Mouse (Mus musculus) cerebellum, adult 11-12 months (tissue): Measurements from ENCODE around the gene Lhfp.

Source experiments
- DNase-seq: peaks from one replicate; pipeline ENCODE4 v3.0.0; 2022

Gene Lhfp

DNA sequence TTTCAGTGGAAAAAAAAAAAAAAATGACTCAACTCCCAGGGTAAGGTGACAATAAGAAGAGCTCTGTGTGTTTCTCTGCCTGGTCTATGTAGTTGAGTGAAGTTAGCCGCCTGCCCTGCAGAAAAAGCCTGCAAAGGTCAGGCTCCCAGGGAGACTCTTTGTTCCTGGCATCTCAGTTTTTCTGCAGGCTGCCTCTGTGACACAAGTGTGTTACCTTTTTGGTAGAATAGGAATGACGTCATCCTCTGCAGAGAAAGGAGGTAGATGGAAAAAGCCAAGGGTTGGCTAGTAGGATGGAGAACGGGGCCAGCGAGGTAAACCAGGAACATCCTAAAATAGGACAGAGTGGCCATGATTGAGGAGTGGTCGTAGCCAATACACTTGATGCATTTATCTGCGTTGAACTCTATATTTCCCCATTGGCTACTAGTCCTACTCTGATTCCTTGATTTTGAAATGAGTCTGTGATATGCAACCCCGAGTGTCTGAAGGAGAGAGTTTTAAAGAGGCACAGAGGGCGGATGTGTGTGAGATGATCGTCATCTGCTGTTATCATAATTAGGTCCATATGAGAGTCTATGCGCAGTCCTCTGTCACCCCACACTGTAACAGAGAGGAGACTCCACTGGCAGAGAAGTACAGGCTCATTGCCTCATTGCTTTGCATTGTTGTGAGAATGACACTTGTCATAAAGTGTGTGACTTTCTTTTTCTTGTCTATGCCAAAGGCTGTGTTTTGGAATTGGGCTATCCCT lies 132.2 kb downstream of the Lhfp start:
- DNase-seq, result peak; percentile 50

DNA sequence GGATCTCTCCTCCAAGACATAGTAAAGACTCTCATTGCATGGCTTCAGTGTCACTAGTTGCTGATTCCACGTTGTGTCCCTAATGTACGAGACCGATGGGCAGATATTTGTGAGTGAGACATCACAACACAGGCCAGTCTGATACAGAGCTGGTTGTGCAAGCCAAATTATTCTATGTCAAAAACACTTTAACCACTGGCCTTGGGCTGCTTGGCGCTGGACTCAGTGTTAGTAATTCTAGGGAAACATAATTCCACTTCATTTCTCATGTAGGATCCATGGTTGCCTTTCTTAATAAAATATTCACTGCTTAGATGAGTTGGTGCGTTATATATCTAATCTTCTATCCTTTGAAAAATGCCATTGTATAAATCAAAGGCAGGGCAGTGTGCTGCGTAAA lies 138.6 kb downstream of the Lhfp start:
- no peak for DNase-seq

- no peak for DNase-seq
Measured at GRCm38 (mm10) chr3:53185439-53185838, 144.1 kb downstream of the Lhfp start.

DNA sequence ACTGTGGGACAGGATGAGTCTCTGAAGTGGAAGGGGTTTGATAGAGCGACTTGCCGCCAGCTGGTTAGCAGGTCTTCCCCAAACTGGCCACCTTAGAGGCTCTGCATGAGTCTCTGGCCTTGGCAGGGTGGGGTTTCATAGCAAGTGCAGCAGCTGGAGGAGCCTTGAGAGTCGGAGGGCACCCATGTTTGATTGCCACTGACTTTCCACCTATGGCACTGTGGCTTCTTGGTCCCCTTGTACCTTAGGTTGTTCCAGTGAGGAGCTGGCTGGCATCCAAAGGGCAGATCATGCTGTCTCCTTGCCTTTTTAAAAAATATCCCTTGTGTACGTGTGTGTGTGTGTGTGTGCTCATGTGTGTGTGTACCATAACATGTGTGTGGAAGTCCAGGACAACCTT lies 152.1 kb downstream of the Lhfp start:
- no peak for DNase-seq

GRCm38 (mm10) chr3:53195666-53196107 lies 154.4 kb downstream of the Lhfp start:
- no peak for DNase-seq

- no peak for DNase-seq
Measured at GRCm38 (mm10) chr3:53200175-53200574, 158.8 kb downstream of the Lhfp start.

GRCm38 (mm10) chr3:53200853-53201252 lies 159.5 kb downstream of the Lhfp start:
- DNase-seq, result no peak

GRCm38 (mm10) chr3:53201670-53202069 lies 160.3 kb downstream of the Lhfp start:
- peak; percentile 60 for DNase-seq

- peak; percentile 87 for DNase-seq
Measured at GRCm38 (mm10) chr3:53202184-53202583, 160.9 kb downstream of the Lhfp start.

DNA sequence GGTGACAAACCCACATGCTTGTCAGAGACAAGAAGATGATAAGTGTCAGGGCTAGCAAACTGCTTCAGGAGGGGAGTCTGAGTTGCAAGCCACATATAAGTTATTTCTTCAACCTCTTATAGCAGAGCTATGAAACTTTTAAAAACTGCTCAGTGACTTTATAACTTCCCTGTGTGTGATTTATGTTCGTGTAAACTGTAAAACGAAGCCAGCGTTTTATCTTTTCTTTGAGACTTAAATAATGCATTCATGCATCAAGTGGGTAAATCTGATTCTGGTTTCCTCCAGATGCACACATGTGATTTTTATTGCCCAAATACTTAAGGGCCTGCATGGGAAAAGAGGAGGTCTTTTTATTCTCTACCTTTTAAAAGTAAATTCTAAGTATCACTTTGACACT lies 161.4 kb downstream of the Lhfp start:
- DNase-seq, result no peak

- peak; percentile 72 for DNase-seq
Measured at GRCm38 (mm10) chr3:53203656-53204055, 162.3 kb downstream of the Lhfp start.

- DNase-seq, result peak; percentile 59
Measured at GRCm38 (mm10) chr3:53204348-53204984, 163.1 kb downstream of the Lhfp start.

- no peak for DNase-seq
Measured at GRCm38 (mm10) chr3:53204985-53205365, 163.6 kb downstream of the Lhfp start.

GRCm38 (mm10) chr3:53205706-53206105 lies 164.4 kb downstream of the Lhfp start:
- no peak for DNase-seq

DNA sequence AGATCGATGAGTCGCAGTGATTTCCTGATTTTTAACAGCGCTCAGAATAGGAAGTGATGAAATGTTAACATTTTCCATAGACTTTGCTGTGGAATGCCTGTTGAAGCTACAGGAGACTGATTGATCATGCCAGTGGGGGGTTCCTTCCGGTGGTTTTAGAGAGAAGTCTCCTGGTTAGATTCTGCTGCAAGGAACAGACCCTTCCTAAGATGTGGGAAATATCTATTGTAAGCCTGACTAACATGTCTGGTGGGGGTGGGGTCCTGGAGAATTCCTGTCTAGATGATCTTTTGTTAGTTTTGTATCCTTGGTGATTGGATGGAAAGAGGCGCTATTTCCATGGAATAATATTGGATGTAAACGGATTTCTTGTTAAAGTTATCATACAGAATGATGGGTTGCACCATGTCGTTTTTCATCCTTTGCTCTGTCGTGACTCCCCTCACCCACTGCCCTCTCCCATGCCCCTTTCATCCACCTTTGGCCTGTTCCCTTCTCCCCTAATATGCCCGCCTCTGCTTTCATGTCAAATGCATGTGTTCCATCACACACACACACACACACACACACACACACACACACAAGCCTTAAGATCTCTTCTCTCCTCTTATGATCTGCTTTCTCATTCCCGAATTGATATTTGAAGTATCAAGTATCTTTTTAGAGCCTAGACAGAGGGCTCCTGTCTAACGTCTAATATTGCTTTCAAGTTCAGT lies 165.3 kb downstream of the Lhfp start:
- DNase-seq, result no peak

- DNase-seq, result no peak
Measured at GRCm38 (mm10) chr3:53207225-53207528, 165.8 kb downstream of the Lhfp start.

DNA sequence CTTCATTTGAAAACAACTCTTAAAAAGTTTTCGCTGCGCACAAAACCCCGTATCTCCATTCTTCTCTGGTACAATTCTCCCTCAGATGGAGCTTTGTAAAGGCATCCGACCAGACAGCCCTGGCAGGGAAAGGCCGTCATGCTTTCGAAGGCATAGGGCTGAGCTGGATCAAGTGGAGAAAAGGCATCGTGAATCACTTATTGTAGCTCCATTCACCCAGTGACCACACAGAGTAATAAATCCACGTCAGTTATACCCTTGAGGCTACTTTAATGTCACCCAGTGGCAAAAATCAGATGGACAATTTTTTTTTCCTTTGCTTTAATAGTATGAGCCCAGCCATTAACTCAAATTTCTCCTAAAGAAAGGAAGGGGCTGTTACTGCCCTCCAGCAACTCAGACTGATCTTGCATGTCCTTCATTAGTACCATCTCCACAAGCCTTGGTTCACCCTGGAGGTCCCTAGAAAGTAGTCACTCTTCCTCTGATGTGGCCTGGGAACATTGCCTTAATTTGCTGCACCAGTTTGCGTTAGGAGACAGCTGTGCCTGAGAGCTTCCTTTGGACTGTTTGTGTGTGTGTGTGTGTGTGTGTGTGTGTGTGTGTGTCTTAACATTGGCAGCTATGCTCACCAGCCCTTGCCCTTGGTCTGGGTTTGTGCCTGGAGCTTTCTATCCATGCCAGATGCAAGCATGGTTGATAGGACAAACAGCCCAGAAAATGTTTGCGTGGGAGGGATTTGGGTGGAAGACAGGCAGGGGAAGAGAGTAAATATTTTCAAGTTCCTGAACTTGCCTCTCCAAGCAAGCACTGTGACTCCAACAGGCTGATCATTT lies 169.6 kb downstream of the Lhfp start:
- peak; percentile 58 for DNase-seq

DNA sequence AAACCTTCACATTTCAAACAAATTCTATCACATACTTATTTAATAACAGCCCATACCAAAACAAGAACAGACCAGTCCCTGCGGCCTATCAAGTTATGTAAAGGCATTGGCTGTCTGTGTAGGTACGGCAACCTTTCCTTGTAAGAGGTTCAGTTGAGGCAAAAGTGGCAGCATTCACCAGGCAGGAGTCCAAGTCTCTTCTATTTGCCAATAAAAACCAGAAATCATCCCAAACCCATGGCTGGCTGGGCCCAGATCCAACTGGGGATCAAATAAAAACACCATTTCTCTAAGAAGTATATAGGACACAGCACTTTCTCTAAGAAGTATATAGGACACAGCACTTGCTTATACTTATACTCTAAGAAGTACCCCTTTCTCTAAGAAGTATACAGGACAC lies 171.3 kb downstream of the Lhfp start:
- DNase-seq, result peak; percentile 54

- no peak for DNase-seq
Measured at GRCm38 (mm10) chr3:53213346-53213745, 172.0 kb downstream of the Lhfp start.

DNA sequence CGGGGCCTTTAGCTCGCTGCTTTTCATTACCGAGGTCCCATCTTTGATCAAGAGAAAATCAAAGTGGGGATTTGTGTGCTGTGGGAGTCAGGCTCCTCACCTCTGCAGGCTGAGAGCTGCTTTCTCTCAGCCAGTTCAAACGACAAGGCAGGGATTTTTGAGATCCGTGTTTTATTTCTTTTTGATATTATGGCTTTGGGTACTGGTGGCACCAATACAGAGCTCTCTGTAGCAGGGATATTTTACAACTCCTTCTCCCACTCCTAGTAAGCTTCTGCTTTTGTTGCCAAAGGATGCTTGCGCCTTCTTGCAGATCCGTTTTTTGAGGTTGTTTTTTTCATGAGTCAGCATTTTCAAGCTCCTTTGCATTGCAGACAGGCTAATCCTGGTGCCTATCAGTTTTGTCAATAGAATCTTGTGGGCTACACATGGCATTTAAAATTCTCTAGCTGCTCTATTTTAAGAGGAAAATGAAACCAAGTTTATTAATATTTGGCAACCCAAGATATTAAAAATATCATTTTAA lies 172.5 kb downstream of the Lhfp start:
- DNase-seq, result no peak

DNA sequence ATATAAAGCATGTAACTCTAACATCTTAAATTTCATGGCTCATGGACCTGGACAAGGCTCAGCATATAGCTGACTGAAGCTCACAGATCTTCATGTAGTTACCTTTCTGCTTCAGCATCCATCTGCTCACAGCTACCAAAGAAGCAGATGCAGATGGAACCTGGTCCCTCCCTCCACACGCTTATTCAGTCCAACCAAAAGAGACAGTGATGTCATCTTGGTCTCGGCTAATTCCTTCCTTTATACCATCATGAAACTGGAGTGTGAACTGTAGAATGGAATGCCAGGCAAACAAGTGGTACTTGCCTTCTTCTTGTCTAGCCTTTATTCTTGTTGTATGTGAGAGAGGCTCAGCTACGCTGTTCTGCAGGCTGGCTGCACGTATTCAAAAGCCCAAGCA lies 173.1 kb downstream of the Lhfp start:
- DNase-seq, result no peak

DNA sequence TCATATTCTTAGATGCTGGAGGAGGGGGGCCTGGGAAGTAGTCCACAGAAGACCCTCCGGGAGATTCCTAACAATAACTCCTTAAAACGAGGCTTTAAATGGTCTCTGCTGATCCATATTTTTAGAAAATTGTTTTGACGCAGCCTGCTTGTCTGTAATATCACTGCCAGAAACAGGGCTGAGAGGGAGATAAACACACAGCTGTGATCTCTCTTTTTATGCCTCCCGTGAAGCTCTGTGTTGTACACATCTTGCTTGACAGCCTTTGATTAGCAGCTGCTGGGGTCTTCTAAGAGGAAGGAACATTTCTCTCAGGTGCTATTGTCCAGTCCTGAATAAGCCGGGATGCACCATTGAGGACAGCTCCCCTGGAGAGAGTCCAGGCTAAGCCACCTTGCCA lies 176.4 kb downstream of the Lhfp start:
- no peak for DNase-seq
